Mouse (Mus musculus): ENCODE results near the gene Gja10. TPM values are rescaled to one million over a fixed set of nuclear protein-coding genes. Genes with fewer than 3 reads are reported as not detected.

Gene Gja10
- polyA plus RNA-seq, 1 experiment from 2014 or later: not detected

GRCm38 (mm10) chr4:32555506-32555905 lies 47.1 kb downstream of the Gja10 start:
- Histone ChIP-seq H3K36me3 (no peaks in the 10 kb centered on the region), H3K27me3 (replicated peaks) (no peaks in the 10 kb centered on the region), H3K27ac (no peak overlapping the region), H3K4me1 (replicated peaks) (no peaks in the 10 kb centered on the region), H3K9ac (no peak overlapping the region), H3K4me2 (replicated peaks) (no peak overlapping the region), H3K4me3 (replicated peaks) (no peak overlapping the region), H3K9me3 (no peaks in the 10 kb centered on the region)
- ATAC-seq: no peak
- whole genome bisulfite sequencing: 89% methylated on average over 7 of the region's 7 CpGs

- Histone ChIP-seq H3K4me1 (replicated peaks) (no peaks in the 10 kb centered on the region), H3K27ac (no peak overlapping the region), H3K36me3 (no peaks in the 10 kb centered on the region), H3K27me3 (replicated peaks) (no peaks in the 10 kb centered on the region), H3K9ac (no peak overlapping the region), H3K4me3 (replicated peaks) (no peak overlapping the region), H3K4me2 (replicated peaks) (no peak overlapping the region), H3K9me3 (no peaks in the 10 kb centered on the region)
- 58% methylated on average over 4 of the region's 4 CpGs for WGBS
- no peak for ATAC-seq
Measured at GRCm38 (mm10) chr4:32551337-32551736, 51.2 kb downstream of the Gja10 start.

- H3K9me3 ChIP-seq: no peaks in the 10 kb centered on the region
- no peaks in the 10 kb centered on the region for H3K4me1 ChIP-seq (replicated peaks)
- no peak for ATAC-seq
- H3K36me3 ChIP-seq: no peaks in the 10 kb centered on the region
- H3K4me2 ChIP-seq (replicated peaks): no peak overlapping the region
- no peak overlapping the region for H3K4me3 ChIP-seq (replicated peaks)
- H3K9ac ChIP-seq: no peak overlapping the region
- WGBS: 84% methylated on average over 1 of the region's 1 CpGs
- no peak overlapping the region for H3K27ac ChIP-seq
- H3K27me3 ChIP-seq (replicated peaks): no peaks in the 10 kb centered on the region
Measured at GRCm38 (mm10) chr4:32549150-32549549, 53.4 kb downstream of the Gja10 start.

Other genes with a start within 250 kb of the Gja10 start
- gene Casp8ap2, start 12.7 kb upstream of the Gja10 start, polyA plus RNA-seq (2015; fragmentation: Nextera tagmentation; extraction: Ambion mirVana): 45.9 and 47.8 TPM in 2 replicates
- 10.8 and 13.8 TPM in 2 replicates for gene Mdn1, start 54.4 kb upstream of the Gja10 start, polyA plus RNA-seq (2015; fragmentation: Nextera tagmentation; extraction: Ambion mirVana)
- gene Lyrm2, start 197.5 kb upstream of the Gja10 start, polyA plus RNA-seq (2015; fragmentation: Nextera tagmentation; extraction: Ambion mirVana): 88.3 and 97.3 TPM in 2 replicates